Mouse (Mus musculus) layer of hippocampus, adult 11-12 months (tissue): ENCODE results near the gene Enc1.
A peak's percentile ranks its signal among the peaks of the same experiment; 100 is the strongest.

Source experiments
- DNase-seq: peaks from one replicate; pipeline ENCODE4 v3.0.0; 2022; ENCODE audit warnings: low spot score

Enc1 gene

GRCm38 (mm10) chr13:97227795-97228194 lies 13.1 kb upstream of the Enc1 start:
- no peak for DNase-seq

- DNase-seq, result no peak
Measured at GRCm38 (mm10) chr13:97230101-97230500, 10.8 kb upstream of the Enc1 start.

GRCm38 (mm10) chr13:97233092-97233491 lies 7.8 kb upstream of the Enc1 start:
- DNase-seq, result no peak

- peak; percentile 88 for DNase-seq
Measured at GRCm38 (mm10) chr13:97234785-97235417, 6.0 kb upstream of the Enc1 start.

GRCm38 (mm10) chr13:97235911-97236310 lies 5.0 kb upstream of the Enc1 start:
- DNase-seq, result no peak

- no peak for DNase-seq
Measured at GRCm38 (mm10) chr13:97237700-97238099, 3.2 kb upstream of the Enc1 start.

GRCm38 (mm10) chr13:97238181-97238981 lies 2.5 kb upstream of the Enc1 start:
- DNase-seq, result no peak

GRCm38 (mm10) chr13:97239343-97240180 lies 1.3 kb upstream of the Enc1 start:
- DNase-seq, result peak; percentile 64

GRCm38 (mm10) chr13:97240279-97240964 lies 483 bp upstream of the Enc1 start:
- DNase-seq, result peak; percentile 81

GRCm38 (mm10) chr13:97241787-97242280 lies 929 bp downstream of the Enc1 start:
- DNase-seq, result peak; percentile 25

- DNase-seq, result peak; percentile 30
Measured at GRCm38 (mm10) chr13:97242716-97243115, 1.8 kb downstream of the Enc1 start.

- no peak for DNase-seq
Measured at GRCm38 (mm10) chr13:97243962-97244711, 3.2 kb downstream of the Enc1 start.

GRCm38 (mm10) chr13:97244712-97245105 lies 3.8 kb downstream of the Enc1 start:
- no peak for DNase-seq

- DNase-seq, result no peak
Measured at GRCm38 (mm10) chr13:97245157-97245556, 4.3 kb downstream of the Enc1 start.

GRCm38 (mm10) chr13:97246217-97246616 lies 5.3 kb downstream of the Enc1 start:
- no peak for DNase-seq

- no peak for DNase-seq
Measured at GRCm38 (mm10) chr13:97247754-97248153, 6.8 kb downstream of the Enc1 start.

GRCm38 (mm10) chr13:97249051-97249461 lies 8.2 kb downstream of the Enc1 start:
- DNase-seq, result no peak

GRCm38 (mm10) chr13:97249507-97250078 lies 8.7 kb downstream of the Enc1 start:
- no peak for DNase-seq

GRCm38 (mm10) chr13:97250148-97250547 lies 9.2 kb downstream of the Enc1 start:
- no peak for DNase-seq

GRCm38 (mm10) chr13:97250551-97251380 lies 9.9 kb downstream of the Enc1 start:
- no peak for DNase-seq
